Mouse (Mus musculus) right cerebral cortex, adult 18-20 months (tissue): ENCODE results near the gene Ptk7.

Source experiments
- DNase-seq: peaks from one replicate; pipeline ENCODE4 v3.0.0; 2022; ENCODE audit warnings: mixed read lengths

The Ptk7 gene

GRCm38 (mm10) chr17:46554977-46555672 lies 74.2 kb downstream of the Ptk7 start:
- DNase-seq, result no peak

- DNase-seq, result peak; percentile 48
These were observed 74.7 kb downstream of the Ptk7 start for GRCm38 (mm10) chr17:46554646-46554976.

GRCm38 (mm10) chr17:46553926-46554325 lies 75.4 kb downstream of the Ptk7 start:
- no peak for DNase-seq

DNA sequence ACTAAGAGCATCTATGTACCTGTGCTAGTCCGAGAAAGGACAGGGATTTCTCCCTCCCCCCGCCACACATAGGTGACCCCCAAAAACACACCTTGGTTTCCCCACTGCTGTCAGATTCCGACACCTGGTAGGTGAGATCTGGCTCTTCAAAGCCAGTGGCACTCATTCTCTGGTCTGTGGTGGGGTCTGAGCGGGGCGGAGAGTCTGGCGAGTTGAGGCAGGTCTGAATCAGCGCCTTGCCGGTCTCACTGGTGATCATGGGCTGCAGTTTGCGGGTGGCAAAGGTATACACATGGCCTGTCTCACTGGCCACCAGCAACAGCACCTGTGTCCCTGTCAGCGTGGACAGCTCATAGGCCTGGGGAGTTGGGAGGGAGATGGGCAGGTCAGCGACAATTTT lies 75.8 kb downstream of the Ptk7 start:
- DNase-seq, result no peak

DNA sequence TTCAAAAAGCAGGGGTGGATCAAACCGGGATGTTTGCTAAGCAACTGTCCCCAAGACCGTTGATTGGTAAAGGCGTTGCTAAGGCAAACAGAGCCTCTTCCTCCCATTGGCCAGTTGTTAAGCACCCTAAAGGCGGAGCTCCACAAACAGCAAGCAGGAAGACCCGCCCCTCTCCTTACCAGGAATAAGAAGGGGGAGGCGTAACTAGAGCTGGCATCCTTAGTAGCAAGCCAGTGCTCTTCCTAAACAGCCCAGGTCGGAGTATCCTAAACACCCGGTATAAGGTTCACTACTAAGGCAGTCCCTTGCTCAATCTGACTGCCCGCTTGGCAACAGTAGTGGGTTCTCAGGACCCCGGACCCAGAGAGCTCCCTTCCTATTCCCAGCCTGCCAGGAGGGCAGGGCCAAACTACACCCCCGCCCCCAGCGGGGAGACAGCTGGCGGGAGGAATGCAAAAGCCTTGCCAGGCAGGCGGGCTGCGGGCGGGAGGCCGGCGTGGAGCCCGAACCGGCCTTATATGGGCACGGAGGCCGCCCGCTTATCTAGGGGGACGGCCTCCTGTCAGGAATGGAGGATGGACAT lies 76.4 kb downstream of the Ptk7 start:
- peak; percentile 94 for DNase-seq

DNA sequence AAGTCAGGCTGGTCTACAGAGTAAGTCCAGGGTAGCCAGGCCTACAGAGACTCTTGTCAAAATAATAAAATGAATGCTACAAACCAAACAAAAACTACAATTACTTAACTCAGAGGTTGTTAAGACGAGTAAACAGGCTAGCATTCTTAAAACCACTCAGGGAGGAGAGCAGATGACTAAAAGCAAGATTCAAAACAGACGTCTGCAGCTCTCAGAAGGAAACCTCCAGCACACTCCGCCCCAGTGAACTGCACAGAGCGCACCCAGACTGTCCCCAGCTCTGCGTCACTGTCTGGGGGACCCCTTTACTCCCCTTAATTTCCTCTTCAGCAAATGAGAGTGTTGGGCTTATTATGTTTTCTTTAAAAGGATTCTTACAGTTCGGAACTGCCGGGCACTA lies 77.2 kb downstream of the Ptk7 start:
- DNase-seq, result no peak

DNA sequence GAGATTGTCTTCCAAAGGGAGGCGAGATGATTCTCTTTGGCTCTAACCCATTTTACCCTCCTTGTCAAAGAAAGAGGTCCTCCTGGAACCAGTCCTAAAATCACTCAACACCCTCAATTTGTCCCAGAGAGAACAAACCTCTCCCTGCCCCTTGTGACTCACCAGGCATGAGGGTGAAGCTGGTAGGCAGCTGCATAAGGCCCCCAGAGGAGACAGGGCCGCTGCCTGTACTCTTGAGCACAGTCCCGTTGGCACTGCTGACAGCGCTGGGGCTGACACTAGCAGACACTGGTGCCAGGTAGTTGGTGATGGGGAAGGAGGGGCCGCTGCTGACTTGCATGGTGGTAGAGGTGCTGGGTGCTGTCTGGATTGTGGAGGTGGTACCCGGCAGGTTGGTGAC lies 77.9 kb downstream of the Ptk7 start:
- no peak for DNase-seq

DNA sequence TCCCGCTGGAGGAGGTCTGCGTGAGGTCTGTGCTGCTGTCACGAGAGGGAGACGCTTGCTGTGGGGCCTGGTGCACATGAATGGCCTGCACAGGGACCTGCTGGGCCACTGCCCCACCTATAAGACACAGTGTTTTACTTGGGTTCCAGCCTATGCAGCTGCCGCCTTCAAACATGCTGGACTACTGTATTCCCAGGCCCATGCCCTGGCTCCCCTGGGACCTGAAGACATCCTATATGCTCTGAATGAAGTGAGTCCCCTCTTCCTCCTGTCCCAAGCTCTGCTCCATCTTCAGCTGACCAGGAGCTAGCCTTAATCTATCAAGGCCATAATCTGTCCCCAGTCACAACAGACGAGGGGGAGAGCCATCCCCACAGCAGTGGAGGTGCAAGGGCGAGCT lies 78.4 kb downstream of the Ptk7 start:
- no peak for DNase-seq

GRCm38 (mm10) chr17:46549642-46550041 lies 79.7 kb downstream of the Ptk7 start:
- DNase-seq, result no peak

GRCm38 (mm10) chr17:46549193-46549592 lies 80.1 kb downstream of the Ptk7 start:
- DNase-seq, result no peak

DNA sequence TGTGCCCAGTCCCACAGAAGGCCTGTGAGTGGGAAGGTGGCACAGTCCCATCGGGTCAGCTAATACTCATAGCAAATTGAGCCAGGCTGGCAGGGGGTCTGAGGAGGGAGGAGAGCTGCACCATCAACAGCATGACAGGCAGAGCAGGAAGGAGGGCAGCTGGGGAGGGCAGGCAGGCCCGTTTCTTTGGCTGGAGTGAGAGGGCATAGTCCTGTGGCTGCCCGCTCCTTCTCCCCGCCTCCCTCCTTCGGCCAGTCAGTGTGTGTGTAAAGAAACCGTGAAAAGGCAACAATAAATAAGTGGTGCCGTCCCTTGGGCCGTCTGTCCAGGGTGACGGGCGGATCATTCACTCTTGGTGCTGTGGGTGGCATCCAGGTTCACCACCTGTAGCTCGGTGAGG lies 80.6 kb downstream of the Ptk7 start:
- no peak for DNase-seq

DNA sequence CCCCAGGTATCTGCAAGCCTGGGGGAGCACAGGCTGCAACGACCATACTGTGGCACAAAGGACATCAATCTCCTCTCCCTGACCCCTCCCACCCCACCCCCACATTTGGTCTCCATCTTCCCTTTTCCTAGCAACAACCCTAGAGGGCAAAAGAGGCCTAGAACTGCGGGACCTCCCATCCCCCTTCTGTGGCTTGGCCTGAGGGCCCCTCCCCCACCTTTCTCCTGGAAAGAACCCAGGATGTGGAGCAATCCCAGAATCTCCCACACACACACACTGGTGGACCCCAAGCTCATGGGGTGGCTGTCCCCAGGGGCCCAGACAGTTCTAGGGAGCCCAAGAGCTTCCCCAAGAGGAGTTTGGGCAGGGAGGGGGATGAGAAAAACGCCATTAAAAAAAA lies 81.4 kb downstream of the Ptk7 start:
- no peak for DNase-seq

DNA sequence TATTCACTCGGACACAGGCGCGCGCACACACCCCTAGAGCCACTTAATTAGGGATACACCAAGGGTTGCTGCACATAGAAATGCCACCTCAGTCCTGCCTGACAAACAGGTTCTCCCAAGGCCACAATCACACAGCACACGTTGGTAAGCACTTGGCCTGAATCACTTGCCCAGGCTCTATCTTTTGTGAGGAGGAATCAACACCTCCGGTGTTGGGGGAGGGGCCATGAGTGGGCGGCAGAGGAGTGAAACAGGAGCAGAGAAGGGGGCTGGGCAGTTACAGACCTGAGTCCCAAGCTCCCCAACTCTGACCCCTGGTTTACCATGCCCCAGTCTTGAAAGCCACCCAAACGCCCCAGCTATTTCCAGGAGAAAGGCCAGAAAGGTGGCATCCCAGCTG lies 82.3 kb downstream of the Ptk7 start:
- no peak for DNase-seq

GRCm38 (mm10) chr17:46546591-46546990 lies 82.7 kb downstream of the Ptk7 start:
- DNase-seq, result no peak

- DNase-seq, result peak; percentile 94
These were observed 83.3 kb downstream of the Ptk7 start, which contains the start of gene Cul9 for GRCm38 (mm10) chr17:46545813-46546564. Gene Cul9, minus strand, starts transcription at chr17:46546388.

- DNase-seq, result no peak
These were observed 85.6 kb downstream of the Ptk7 start for GRCm38 (mm10) chr17:46543661-46544060.

- peak; percentile 46 for DNase-seq
These were observed 103.6 kb downstream of the Ptk7 start for GRCm38 (mm10) chr17:46525579-46526307.

- no peak for DNase-seq
These were observed 104.2 kb downstream of the Ptk7 start for GRCm38 (mm10) chr17:46525065-46525464.

GRCm38 (mm10) chr17:46521963-46522668 lies 107.2 kb downstream of the Ptk7 start:
- no peak for DNase-seq

- DNase-seq, result no peak
These were observed 108.1 kb downstream of the Ptk7 start for GRCm38 (mm10) chr17:46521174-46521573.

GRCm38 (mm10) chr17:46520385-46520979 lies 108.8 kb downstream of the Ptk7 start:
- no peak for DNase-seq

DNA sequence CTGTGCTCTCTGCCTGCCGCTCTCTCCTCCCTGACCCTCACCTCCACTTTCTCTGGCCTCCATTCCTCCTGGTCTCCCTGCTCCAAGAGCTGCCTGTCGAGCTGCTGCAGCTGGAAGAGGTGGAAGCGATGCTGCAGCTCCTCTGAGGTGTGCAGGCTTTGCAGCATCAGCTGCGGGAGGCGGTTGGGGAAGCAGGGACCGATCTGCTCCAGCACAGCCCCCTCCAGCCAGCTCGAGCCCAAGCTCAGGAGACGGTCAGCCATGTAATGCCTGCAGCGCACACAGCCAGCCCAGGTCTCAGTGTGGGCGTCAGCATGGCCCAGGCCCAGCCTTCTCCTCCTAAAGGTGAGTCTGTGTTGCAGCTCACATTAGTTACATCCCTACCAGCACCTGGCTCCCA lies 109.3 kb downstream of the Ptk7 start:
- DNase-seq, result no peak
